Mouse (Mus musculus) midbrain, embryonic 13.5 days (tissue): Measurements from ENCODE around the gene Serpina1f. TPM values are rescaled to one million over a fixed set of nuclear protein-coding genes. Genes with fewer than 3 reads are reported as not detected.
"Not testable (repeated sequence)": the region's sequence is repeated elsewhere in the genome, so short reads cannot be mapped to it uniquely, and the experiment has no call there.

ENCODE experiments used
- ATAC-seq: fragments of 200-750 bp; cut with Nextera tagmentation; 2 replicates; pipeline ENCODE4 v1.8.0; 2017; ENCODE audit warnings: mild to moderate bottlenecking, moderate TSS enrichment, moderate library complexity
- H3K27ac ChIP-seq: fragments of 300-500 bp; sonication (generic); 2 replicates; pipeline ENCODE4 v1.5.1; 2015; ENCODE audit warnings: inconsistent platforms, mild to moderate bottlenecking, moderate library complexity
- H3K27me3 ChIP-seq: fragments of 300-500 bp; sonication (generic); 2 replicates; pipeline ENCODE4 v1.6.1; 2015; ENCODE audit warnings: mild to moderate bottlenecking, inconsistent platforms
- H3K36me3 ChIP-seq: fragments of 300-500 bp; sonication (generic); 2 replicates; pipeline ENCODE4 v1.6.1; 2015; ENCODE audit warnings: mild to moderate bottlenecking, inconsistent platforms
- H3K4me1 ChIP-seq: fragments of 300-500 bp; sonication (generic); replicated peaks from 2 replicates; pipeline ENCODE4 v1.6.1; 2015; ENCODE audit warnings: inconsistent platforms
- H3K4me2 ChIP-seq: fragments of 300-500 bp; sonication (generic); replicated peaks from 2 replicates; pipeline ENCODE4 v1.6.1; 2015; ENCODE audit warnings: moderate library complexity, mild to moderate bottlenecking, inconsistent platforms
- H3K4me3 ChIP-seq: fragments of 300-500 bp; sonication (generic); replicated peaks from 2 replicates; pipeline ENCODE4 v1.5.1; 2015; ENCODE audit warnings: mild to moderate bottlenecking, inconsistent platforms
- H3K9ac ChIP-seq: fragments of 300-500 bp; sonication (generic); replicated peaks from 2 replicates; pipeline ENCODE4 v1.6.1; 2015; ENCODE audit warnings: mild to moderate bottlenecking, inconsistent platforms
- H3K9me3 ChIP-seq: fragments of 300-500 bp; sonication (generic); 2 replicates; pipeline ENCODE4 v1.6.1; 2016; ENCODE audit warnings: mild to moderate bottlenecking, inconsistent platforms
- WGBS: fragments of 180-500 bp; shearing (Covaris S2); methylation state at CpG from one replicate; pipeline ENCODE4 v1.1.7; 2015; 5-methylcytosine and 5-hydroxymethylcytosine counted together
- polyA plus RNA-seq: library from polyadenylated mRNA; unstranded; fragments of >200 nt; fragmentation: Nextera tagmentation; extraction: Ambion mirVana; gene quantifications from 2 replicates; pipeline ENCODE4 v1.2.1, GENCODE M21; 2015

The Serpina1f gene
- 0.13 TPM in 1 of 2 replicates, not detected in the other for polyA plus RNA-seq

DNA sequence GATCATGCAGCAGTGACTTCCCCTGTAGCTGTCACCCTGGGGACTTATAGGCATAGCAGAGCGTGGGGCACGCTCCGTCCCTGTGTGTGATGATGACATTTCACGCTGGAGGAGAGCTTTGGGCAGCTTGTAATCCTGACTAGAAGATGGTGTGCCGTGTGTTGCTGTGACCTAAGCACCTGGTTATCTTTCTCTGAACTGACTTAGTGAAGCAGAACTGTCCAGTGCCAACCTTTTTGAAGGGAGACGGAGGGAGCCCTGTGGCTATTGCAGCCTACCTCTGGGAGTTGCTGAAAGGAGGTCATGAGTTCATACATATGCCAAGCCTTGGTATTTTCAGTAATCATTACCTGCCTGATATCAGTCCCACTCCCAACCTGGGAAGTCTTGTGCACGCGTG is at the start of gene Serpina1f:
TSS of gene Serpina1f (minus strand) at position 101 of the 400 bp plus-strand sequence.
- no peaks in the 10 kb centered on the region for H3K9me3 ChIP-seq
- no peaks in the 10 kb centered on the region for H3K4me1 ChIP-seq
- no peak within 1 kb of the TSS for H3K27ac ChIP-seq
- WGBS: 91% methylated on average over 8 of the region's 8 CpGs
- no peaks in the 10 kb centered on the region for H3K27me3 ChIP-seq
- no peak within 1 kb of the TSS for H3K9ac ChIP-seq
- H3K4me3 ChIP-seq: no peak within 1 kb of the TSS
- H3K36me3 ChIP-seq: no peaks in the 10 kb centered on the region
- ATAC-seq: no peak
- no peak within 1 kb of the TSS for H3K4me2 ChIP-seq

DNA sequence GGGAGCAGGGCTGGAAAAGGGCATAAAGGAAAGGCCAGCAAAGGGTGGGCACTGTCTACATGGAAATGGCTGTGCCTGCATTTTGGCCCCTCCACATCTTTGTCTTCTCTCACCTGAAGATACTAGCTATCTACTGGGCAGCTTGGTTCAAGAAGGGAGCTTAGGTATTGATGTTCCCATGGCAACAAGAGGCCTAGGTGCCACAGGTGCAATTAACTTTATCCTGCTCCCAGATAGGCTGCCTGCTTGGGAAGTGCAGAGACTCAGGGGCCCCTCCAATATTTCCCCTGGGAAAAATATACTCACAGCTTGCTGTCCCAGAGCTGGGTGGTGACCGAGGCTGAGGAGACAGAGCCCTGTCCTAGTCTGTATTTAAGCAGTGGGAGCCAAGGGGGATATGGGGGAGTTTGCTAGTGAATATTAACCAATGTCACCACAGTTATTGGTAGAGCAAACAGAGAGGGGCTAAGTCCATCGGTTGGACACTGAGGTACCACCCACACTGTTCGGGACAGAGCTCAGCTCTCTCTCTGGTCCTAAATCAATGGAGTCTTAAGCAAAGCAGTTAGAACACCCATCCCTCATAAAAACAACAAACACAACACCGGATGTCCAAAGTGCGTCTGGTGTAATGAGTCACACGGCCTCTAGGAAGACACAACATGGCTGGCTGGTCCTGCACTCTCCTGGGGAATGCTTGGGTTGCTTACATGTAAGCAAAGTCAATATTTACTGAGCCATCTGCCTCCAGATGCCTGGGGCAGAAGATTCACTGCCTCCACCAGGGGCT is 42.7 kb upstream of the Serpina1f start:
- WGBS: 93% methylated on average over 6 of the region's 6 CpGs
- not testable (repeated sequence) for H3K27me3 ChIP-seq, H3K27ac ChIP-seq

DNA sequence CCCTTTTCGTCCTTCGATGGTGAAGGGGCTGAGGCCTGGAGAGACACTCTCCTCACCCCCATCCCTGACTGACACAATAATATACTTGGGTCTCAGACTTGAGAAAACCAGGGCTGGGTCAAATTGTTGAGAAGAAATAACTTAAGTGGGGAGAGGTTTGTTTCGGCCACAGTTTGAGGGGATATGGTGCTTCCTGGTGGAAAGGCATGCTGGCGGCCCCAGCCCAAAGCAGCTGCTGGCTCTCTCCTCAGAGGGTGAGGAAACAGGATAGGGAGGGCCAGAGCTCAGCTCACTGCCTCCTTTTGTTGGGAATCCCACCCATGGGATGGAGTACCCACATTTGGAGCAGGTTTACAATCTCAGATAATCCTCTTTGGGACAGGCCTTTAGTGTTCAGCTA is 40.2 kb upstream of the Serpina1f start:
- H3K27me3 ChIP-seq, H3K4me2 ChIP-seq, H3K36me3 ChIP-seq, H3K4me1 ChIP-seq, ATAC-seq, H3K27ac ChIP-seq, H3K4me3 ChIP-seq, H3K9me3 ChIP-seq, H3K9ac ChIP-seq: not testable (repeated sequence)
- 89% methylated on average over 4 of the region's 4 CpGs for WGBS

More for the DNA sequence above, 42.7 kb upstream of the Serpina1f start:
- not testable (repeated sequence) for H3K9me3 ChIP-seq, H3K4me2 ChIP-seq, H3K36me3 ChIP-seq, ATAC-seq, H3K9ac ChIP-seq, H3K4me1 ChIP-seq, H3K4me3 ChIP-seq

DNA sequence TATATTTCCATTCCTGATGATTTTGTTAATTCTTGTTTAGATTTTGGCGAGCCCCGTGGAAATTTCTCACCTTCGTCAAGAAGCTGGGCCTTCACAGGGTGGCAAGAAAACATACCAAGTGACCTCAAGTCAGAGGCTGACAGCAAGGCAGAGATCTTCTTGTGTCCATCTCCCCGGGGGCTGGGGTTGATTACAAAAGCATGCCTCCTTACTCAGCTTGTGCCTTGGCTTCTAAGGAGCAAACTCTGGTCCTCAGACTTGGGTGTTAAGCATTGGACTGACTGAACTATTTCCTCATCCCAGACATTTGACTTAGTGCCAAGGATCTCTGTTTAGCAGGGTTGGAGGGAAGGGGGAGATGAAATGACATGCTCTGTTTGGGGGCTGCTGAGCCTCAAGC is 39.8 kb upstream of the Serpina1f start:
- ATAC-seq, H3K4me3 ChIP-seq: not testable (repeated sequence)
- 92% methylated on average over 4 of the region's 4 CpGs for WGBS

DNA sequence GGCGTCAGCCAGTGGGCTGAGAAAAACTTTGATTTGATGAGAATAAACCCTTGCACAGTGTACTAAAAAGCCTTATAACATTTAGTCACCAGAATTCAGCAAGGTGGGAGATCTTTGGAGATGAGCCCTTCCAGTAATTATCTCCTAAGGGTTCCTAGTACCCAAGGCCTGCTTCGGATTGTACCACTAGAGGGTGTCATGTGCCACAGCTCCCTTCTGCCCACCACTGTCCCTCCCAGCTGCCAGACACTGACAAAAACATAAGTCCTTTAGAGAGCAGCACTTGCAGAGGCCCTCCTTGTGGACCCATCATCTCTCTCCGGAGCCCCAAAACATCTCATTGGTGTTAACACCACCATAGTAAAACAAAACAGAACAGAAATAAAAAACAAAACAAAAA is 16.2 kb upstream of the Serpina1f start:
- no peaks in the 10 kb centered on the region for H3K9me3 ChIP-seq
- H3K36me3 ChIP-seq: no peaks in the 10 kb centered on the region
- no peak overlapping the region for H3K4me3 ChIP-seq
- 76% methylated on average over 3 of the region's 3 CpGs for WGBS
- H3K4me2 ChIP-seq: no peak overlapping the region
- no peaks in the 10 kb centered on the region for H3K27me3 ChIP-seq
- H3K9ac ChIP-seq: no peak overlapping the region
- no peaks in the 10 kb centered on the region for H3K4me1 ChIP-seq
- ATAC-seq: no peak
- no peak overlapping the region for H3K27ac ChIP-seq

More for the DNA sequence above, 39.8 kb upstream of the Serpina1f start:
- H3K4me1 ChIP-seq, H3K27me3 ChIP-seq, H3K9me3 ChIP-seq, H3K27ac ChIP-seq, H3K4me2 ChIP-seq, H3K36me3 ChIP-seq, H3K9ac ChIP-seq: not testable (repeated sequence)

DNA sequence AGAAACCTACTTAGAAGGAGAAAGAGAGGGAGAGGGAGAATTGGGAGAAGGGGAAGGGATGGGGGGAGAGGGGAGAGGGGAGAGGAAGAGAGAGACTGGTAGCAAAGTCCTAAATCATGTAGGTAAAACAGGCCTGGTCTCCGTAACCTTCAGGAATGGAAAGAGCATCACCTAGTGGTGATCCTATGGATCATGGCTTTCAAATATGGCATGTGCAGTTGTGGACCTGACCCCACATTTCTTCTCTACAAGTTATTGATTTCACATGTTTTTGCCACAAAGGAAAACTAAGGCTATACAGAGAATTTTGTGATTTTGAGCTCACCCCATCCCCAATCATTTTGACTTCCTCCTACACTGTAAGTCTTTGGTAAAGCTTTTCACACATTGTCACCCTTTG is 15.1 kb upstream of the Serpina1f start:
- Histone ChIP-seq H3K9me3 (no peaks in the 10 kb centered on the region), H3K4me3 (no peak overlapping the region), H3K4me2 (no peak overlapping the region), H3K27me3 (no peaks in the 10 kb centered on the region), H3K4me1 (no peaks in the 10 kb centered on the region), H3K27ac (no peak overlapping the region), H3K36me3 (no peaks in the 10 kb centered on the region), H3K9ac (no peak overlapping the region)
- ATAC-seq: no peak
- 75% methylated on average over 1 of the region's 1 CpGs for WGBS

DNA sequence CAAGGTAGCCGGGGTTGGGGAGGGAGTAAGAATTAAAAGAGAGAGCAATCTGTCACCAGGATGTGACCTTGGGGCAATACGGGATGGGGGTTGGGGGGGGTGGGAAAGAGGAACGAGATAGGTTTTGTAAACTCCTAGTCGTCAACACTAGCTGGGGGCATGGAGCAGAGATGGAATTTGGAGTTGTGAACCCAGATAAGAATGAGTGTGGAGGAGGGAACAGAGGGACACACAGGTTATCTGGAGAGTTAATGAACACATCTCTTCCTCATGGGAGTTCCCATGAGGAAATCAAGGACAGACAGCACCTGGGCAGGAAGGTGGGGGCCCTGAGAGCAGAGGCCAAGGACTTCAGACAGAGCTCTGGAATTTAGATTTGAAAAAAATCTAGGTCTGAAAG is 10.8 kb upstream of the Serpina1f start:
- no peak overlapping the region for H3K4me3 ChIP-seq
- no peaks in the 10 kb centered on the region for H3K36me3 ChIP-seq
- no peaks in the 10 kb centered on the region for H3K4me1 ChIP-seq
- no peaks in the 10 kb centered on the region for H3K27me3 ChIP-seq
- ATAC-seq: no peak
- no peaks in the 10 kb centered on the region for H3K9me3 ChIP-seq
- no peak overlapping the region for H3K27ac ChIP-seq
- no peak overlapping the region for H3K4me2 ChIP-seq
- 87% methylated on average over 4 of the region's 4 CpGs for WGBS
- H3K9ac ChIP-seq: no peak overlapping the region

DNA sequence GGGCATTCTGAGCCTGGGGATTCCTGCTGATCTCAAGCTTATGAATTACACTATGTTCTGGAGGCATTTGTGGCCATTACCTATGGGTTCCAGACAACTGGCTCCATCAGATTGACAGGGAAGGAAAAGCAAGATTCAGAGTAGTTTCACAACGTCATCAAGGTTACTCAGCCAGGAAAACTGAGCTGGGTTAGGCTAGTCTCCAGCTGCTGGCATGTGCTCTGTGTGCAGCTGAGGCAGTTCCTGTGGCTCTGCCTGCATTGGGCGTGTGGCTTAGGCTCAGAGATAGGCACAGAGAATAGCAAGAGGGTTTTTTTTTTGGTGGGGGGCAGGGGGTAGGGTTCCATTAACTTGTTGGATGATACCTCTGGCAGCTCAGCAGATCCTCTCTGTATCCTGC is 10.2 kb upstream of the Serpina1f start:
- Histone ChIP-seq H3K27me3 (no peaks in the 10 kb centered on the region), H3K9ac (no peak overlapping the region), H3K4me1 (no peaks in the 10 kb centered on the region), H3K4me3 (no peak overlapping the region), H3K27ac (no peak overlapping the region), H3K36me3 (no peaks in the 10 kb centered on the region), H3K4me2 (no peak overlapping the region), H3K9me3 (no peaks in the 10 kb centered on the region)
- no peak for ATAC-seq
- 72% methylated on average over 2 of the region's 2 CpGs for WGBS

DNA sequence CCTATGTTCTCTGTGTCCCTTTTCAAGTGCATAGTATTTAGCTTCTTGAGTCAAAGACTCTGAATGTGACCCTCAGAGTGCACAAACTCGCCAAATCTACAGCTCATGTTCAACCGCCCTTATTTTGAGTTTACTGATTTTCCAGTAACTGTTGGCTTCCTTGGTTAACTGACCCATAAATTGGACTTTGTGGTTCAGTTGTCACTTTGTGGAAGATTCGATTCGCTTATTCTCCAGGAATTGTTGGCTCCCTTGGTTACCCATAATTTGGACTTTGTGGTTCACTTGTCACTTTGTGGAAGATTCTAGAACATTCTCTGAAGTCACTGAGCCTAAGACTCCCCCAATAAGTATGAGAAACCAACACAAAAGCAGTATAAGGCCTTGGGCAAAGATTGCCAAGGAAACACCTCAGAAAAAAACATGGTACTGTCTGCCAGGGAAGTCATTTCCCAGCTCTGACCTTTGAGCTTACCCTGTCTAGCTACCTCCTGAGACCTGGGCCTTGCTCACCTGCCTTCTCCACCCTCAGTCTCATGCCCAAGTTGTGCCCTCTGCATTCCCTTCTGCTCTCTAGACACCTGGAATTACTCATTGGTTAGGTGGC is 4.9 kb upstream of the Serpina1f start:
- Histone ChIP-seq H3K9ac (no peak overlapping the region), H3K9me3 (no peaks in the 10 kb centered on the region), H3K27me3 (no peaks in the 10 kb centered on the region), H3K36me3 (no peaks in the 10 kb centered on the region), H3K4me2 (no peak overlapping the region), H3K4me3 (no peak overlapping the region), H3K27ac (no peak overlapping the region), H3K4me1 (no peaks in the 10 kb centered on the region)
- WGBS: 82% methylated on average over 4 of the region's 4 CpGs
- no peak for ATAC-seq

DNA sequence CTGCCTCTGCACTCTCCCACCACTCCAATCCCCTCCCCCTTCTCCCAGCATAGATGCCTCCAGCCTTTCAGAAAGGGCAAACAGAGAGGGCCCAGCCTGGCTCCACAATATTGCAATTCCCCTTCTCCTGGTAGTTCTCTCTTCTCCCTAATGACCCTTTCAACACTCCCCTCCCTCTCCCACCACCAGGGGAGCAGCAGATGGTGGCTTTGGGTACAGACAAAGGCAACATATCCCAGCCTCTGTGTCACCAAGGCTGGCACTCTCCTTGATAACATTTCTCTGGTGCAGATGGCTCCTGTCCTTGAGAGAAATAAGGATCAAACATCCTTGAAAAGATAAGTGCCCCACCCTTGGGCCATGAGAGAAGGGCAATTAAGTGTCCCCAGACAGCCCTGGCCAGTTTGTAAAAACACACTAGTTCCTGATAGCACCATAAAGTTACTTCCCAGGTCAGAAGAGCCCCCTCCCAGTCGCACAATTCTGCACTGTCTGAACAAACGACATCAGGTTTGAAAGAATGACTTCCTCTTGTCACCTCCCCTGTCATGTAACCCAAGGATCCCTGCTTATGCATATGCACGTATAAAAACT is 7.0 kb downstream of the Serpina1f start:
- H3K4me3 ChIP-seq: no peak overlapping the region
- ATAC-seq: no peak; the same call in 1 of the 2 replicates
- 73% methylated on average over 3 of the region's 3 CpGs for WGBS

DNA sequence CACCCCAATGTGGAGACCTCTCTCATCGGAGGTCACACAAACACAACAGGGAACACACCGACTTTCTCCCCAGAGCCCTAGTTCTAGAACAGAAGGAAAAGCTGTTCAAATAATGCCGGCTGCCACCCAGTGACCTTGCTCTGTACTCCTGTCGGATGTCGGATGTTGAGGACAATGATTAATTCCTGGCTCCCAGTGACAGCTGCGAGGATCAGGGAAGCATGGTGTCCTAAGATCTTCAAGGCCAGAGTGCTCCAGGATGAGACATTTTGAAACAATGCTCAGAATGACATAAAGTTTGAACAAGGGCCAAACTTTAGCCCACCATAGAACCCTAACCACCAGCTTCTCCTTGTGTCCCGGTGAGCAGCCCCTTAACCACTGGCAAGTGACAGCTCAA is 8.3 kb downstream of the Serpina1f start:
- WGBS: 70% methylated on average over 7 of the region's 7 CpGs
- no peak for ATAC-seq

More for the DNA sequence above, 7.0 kb downstream of the Serpina1f start:
- no peak overlapping the region for H3K9ac ChIP-seq
- H3K36me3 ChIP-seq: no peaks in the 10 kb centered on the region
- H3K4me2 ChIP-seq: no peak overlapping the region
- H3K27me3 ChIP-seq: no peaks in the 10 kb centered on the region
- H3K27ac ChIP-seq: no peak overlapping the region
- H3K9me3 ChIP-seq: no peaks in the 10 kb centered on the region
- 0 out of 2 replicates have a peak, but pooled peaks cover 3% of the 10 kb centered on the region for H3K4me1 ChIP-seq

DNA sequence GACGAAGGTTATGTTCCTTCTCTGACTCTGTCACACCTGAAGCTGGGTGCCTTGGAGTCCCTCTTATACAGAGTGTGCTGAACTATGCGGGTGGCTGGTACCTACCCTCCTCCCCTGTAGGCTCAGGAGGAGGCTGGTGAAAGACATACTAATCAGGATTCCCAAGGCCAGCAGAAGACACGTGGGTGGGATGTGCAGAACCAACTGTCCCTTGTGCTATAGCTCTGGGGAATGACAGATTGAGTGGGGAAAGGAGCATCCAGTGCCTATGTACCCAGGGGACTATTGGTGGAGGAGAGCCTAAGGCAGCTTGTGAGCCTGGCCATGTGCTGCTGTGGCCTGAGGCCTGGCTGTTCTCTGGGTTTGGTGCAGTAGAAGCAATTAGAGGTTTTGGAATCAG is 9.3 kb downstream of the Serpina1f start:
- Histone ChIP-seq H3K4me2 (no peak overlapping the region), H3K9ac (no peak overlapping the region), H3K27me3 (no peaks in the 10 kb centered on the region), H3K27ac (no peak overlapping the region), H3K4me1 (0 out of 2 replicates have a peak, but pooled peaks cover 3% of the 10 kb centered on the region), H3K9me3 (no peaks in the 10 kb centered on the region), H3K36me3 (no peaks in the 10 kb centered on the region), H3K4me3 (no peak overlapping the region)
- whole genome bisulfite sequencing: 82% methylated on average over 3 of the region's 3 CpGs
- no peak for ATAC-seq

More for the DNA sequence above, 8.3 kb downstream of the Serpina1f start:
- Histone ChIP-seq H3K9me3 (no peaks in the 10 kb centered on the region), H3K36me3 (no peaks in the 10 kb centered on the region), H3K9ac (no peak overlapping the region), H3K27me3 (no peaks in the 10 kb centered on the region), H3K27ac (no peak overlapping the region), H3K4me2 (no peak overlapping the region), H3K4me1 (0 out of 2 replicates have a peak, but pooled peaks cover 3% of the 10 kb centered on the region), H3K4me3 (no peak overlapping the region)
